ENCODE assay signal across 16 mouse cellular contexts in the genomic region with DNA sequence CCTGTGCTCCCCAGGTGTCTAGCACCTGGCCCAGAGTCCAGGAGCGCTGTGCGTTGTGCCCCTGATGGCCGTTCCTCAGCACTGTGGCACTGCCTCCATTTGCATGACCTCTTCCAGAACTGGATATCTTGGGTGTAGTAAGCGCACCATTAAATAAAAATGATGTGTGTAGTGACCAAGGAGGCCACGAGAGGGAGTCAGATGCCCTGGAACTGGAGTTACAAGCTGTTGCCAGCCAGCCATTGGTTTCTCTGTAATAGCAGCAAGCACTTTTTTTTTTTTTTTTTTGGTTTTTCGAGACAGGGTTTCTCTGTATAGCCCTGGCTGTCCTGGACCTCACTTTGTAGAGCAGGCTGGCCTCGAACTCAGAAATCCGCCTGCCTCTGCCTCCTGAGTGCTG. TPM values are rescaled to one million over a fixed set of nuclear protein-coding genes. Genes with fewer than 3 reads are reported as not detected.
DNase-seq lines count a peak whose midpoint lies in the region; ATAC-seq and TF ChIP-seq lines count a peak whose summit lies in the region.
"Not testable (repeated sequence)": the region's sequence is repeated elsewhere in the genome, so short reads cannot be mapped to it uniquely, and the experiment has no call there.
"Had no signal": no experiment of that assay in that cellular context is flagged by ENCODE, and none has a peak within 500 bp of the region (broad histone marks: within the 10 kb centered on the region; RNA-seq: fewer than 3 reads in every experiment).

No protein-coding gene starts in this region.

- TF ChIP-seq CTCF in cortical plate, adult 2 months (IDR thresholded peaks at IDR 0.05; ENCODE audit: extremely low read depth, insufficient read depth, low read length), result peak; percentile 39; the same call in 1 of the 2 replicates

- peaks cover 32% of the 10 kb centered on the region for H3K36me3 ChIP-seq in hindbrain, embryonic 15.5 days
- H3K36me3 ChIP-seq in splenic B cell, adult 2 months (ENCODE audit: control insufficient read depth, insufficient read depth, low read length, poor library complexity, severe bottlenecking), result not testable (repeated sequence)

- not testable (repeated sequence) for H3K27me3 ChIP-seq in hindbrain, embryonic 15.5 days; splenic B cell, adult 2 months (ENCODE audit: control insufficient read depth, insufficient read depth, low read length, poor library complexity, severe bottlenecking)

- not testable (repeated sequence) for H3K27ac ChIP-seq in cortical plate, adult 2 months (ENCODE audit: insufficient read depth, low read length); hindbrain, embryonic 15.5 days (replicated peaks)

- DNase-seq in B cell, adult 2 months, result peak; percentile 51 to 58
- peak; percentile 93 for DNase-seq in R1 (ENCODE audit: low read depth, low spot score)
- DNase-seq in c-Kit-positive CD71-positive TER-119-positive erythroid progenitor cells, embryonic 14.5 days (ENCODE audit: low spot score), result peak; percentile 41
- DNase-seq in layer of hippocampus, postnatal 10 days (ENCODE audit: low spot score in 2 of 2), result peak; percentile 66 to 68
- DNase-seq in splenic B cell, adult 2 months (ENCODE audit: low read depth, low spot score), result peak; percentile 26

- 58% methylated on average over 8 of the region's 8 CpGs for WGBS in hindbrain, embryonic 15.5 days

- ATAC-seq in hindbrain, embryonic 15.5 days (ENCODE audit: low FRiP score, low read depth), result 0 out of 2 replicates have a peak, but pooled peaks have one; percentile 8
- ATAC-seq in megakaryocyte progenitor cell, adult 5-6 weeks (replicated peaks; ENCODE audit: poor library complexity), result peak; percentile 70

- H3K9ac ChIP-seq in hindbrain, embryonic 15.5 days, result not testable (repeated sequence)

- not testable (repeated sequence) for H3K4me3 ChIP-seq in cortical plate, adult 2 months (ENCODE audit: insufficient read depth, low read length); hindbrain, embryonic 15.5 days

- TF ChIP-seq POLR2A in cortical plate, adult 2 months (IDR thresholded peaks at IDR 0.05; ENCODE audit: extremely low read depth, insufficient read depth, low read length), result not testable (repeated sequence)

- not testable (repeated sequence) for H3K9me3 ChIP-seq in hindbrain, embryonic 15.5 days

- H3K4me2 ChIP-seq in hindbrain, embryonic 15.5 days, result not testable (repeated sequence)

- not testable (repeated sequence) for H3K4me1 ChIP-seq in cortical plate, adult 2 months (ENCODE audit: control insufficient read depth, insufficient read depth, low read length)
- peaks cover 17% of the 10 kb centered on the region; the same call in 1 of the 2 replicates for H3K4me1 ChIP-seq in hindbrain, embryonic 15.5 days (replicated peaks)

RNA-seq across cellular contexts. Expression of gene AC161166.1, which starts 4.1 kb away (rescaled TPM):
- not detected in 2 replicates for polyA plus RNA-seq in cortical plate, adult 2 months (2012; rRNA removed)
- polyA plus RNA-seq in hindbrain, embryonic 15.5 days (2015; fragmentation: Nextera tagmentation; extraction: Ambion mirVana), result 1.00 and 1.5 TPM in 2 replicates
- not detected for total RNA-seq in layer of hippocampus, postnatal 10 days (2021)
- total RNA-seq in megakaryocyte progenitor cell, adult 5-6 weeks (2015), result not detected in 2 replicates
- total RNA-seq in megakaryocyte progenitor cell, adult 5-6 weeks (2017), result not detected in 2 replicates
- total RNA-seq: adrenal gland, postnatal 25 days; gastrocnemius, postnatal 14 days; heart, postnatal 14 days; layer of hippocampus, adult 18-20 months had no signal

RNA-seq across cellular contexts. Expression of gene Zfp428, which starts 9.5 kb away (rescaled TPM):
- polyA plus RNA-seq in cortical plate, adult 2 months (2012; rRNA removed), result 71.7 and 73.4 TPM in 2 replicates
- polyA plus RNA-seq in hindbrain, embryonic 15.5 days (2015; fragmentation: Nextera tagmentation; extraction: Ambion mirVana), result 281 and 307 TPM in 2 replicates
- total RNA-seq in layer of hippocampus, postnatal 10 days (2021), result 10 to 100 TPM; 61.3 to 64.6 TPM
- total RNA-seq in megakaryocyte progenitor cell, adult 5-6 weeks (2015), result 2.0 and 2.2 TPM in 2 replicates
- 1.3 and 3.6 TPM in 2 replicates for total RNA-seq in megakaryocyte progenitor cell, adult 5-6 weeks (2017)

RNA-seq across cellular contexts. Expression of gene Irgq, which starts 14.2 kb away (rescaled TPM):
- polyA plus RNA-seq in cortical plate, adult 2 months (2012; rRNA removed), result 52.9 and 53.9 TPM in 2 replicates
- 28.5 and 28.7 TPM in 2 replicates for polyA plus RNA-seq in hindbrain, embryonic 15.5 days (2015; fragmentation: Nextera tagmentation; extraction: Ambion mirVana)
- 100 to 1,000 TPM in 1 of 2 experiments, 10 to 100 TPM in 1; 98.5 to 101 TPM for total RNA-seq in layer of hippocampus, postnatal 10 days (2021)
- 3.2 and 4.4 TPM in 2 replicates for total RNA-seq in megakaryocyte progenitor cell, adult 5-6 weeks (2015)
- 4.7 and 5.3 TPM in 2 replicates for total RNA-seq in megakaryocyte progenitor cell, adult 5-6 weeks (2017)

RNA-seq across cellular contexts. Expression of gene Pinlyp, which starts 29.6 kb away (rescaled TPM):
- polyA plus RNA-seq in cortical plate, adult 2 months (2012; rRNA removed), result 0.33 TPM in 1 of 2 replicates, not detected in the other
- 0.25 TPM in 1 of 2 replicates, not detected in the other for polyA plus RNA-seq in hindbrain, embryonic 15.5 days (2015; fragmentation: Nextera tagmentation; extraction: Ambion mirVana)
- total RNA-seq in layer of hippocampus, postnatal 10 days (2021), result not detected
- not detected in 2 replicates for total RNA-seq in megakaryocyte progenitor cell, adult 5-6 weeks (2015)
- not detected in 2 replicates for total RNA-seq in megakaryocyte progenitor cell, adult 5-6 weeks (2017)
- total RNA-seq: adrenal gland, postnatal 25 days; gastrocnemius, postnatal 14 days; heart, postnatal 14 days; layer of hippocampus, adult 18-20 months had no signal
- polyA plus RNA-seq: embryonic facial prominence, embryonic 12.5 days; hindbrain, embryonic 16.5 days; lung, embryonic 14.5 days; neural tube, embryonic 12.5 days had no signal

RNA-seq across cellular contexts. Expression of gene Xrcc1, which starts 29.8 kb away (rescaled TPM):
- 41.6 and 46.2 TPM in 2 replicates for polyA plus RNA-seq in cortical plate, adult 2 months (2012; rRNA removed)
- polyA plus RNA-seq in hindbrain, embryonic 15.5 days (2015; fragmentation: Nextera tagmentation; extraction: Ambion mirVana), result 66.2 and 72.1 TPM in 2 replicates
- 10 to 100 TPM; 37.8 to 39.7 TPM for total RNA-seq in layer of hippocampus, postnatal 10 days (2021)
- total RNA-seq in megakaryocyte progenitor cell, adult 5-6 weeks (2015), result 35.8 and 43.4 TPM in 2 replicates
- total RNA-seq in megakaryocyte progenitor cell, adult 5-6 weeks (2017), result 40.0 and 44.3 TPM in 2 replicates

Comparison
In these comparisons a context has a peak if more than half of its experiments do, and no peak if none do; other contexts are left out.
1. DNase-seq: peak in every context shown above with its lines; median percentile 93 in R1; 67 in layer of hippocampus, postnatal 10 days; 54 in B cell, adult 2 months; 41 in c-Kit-positive CD71-positive TER-119-positive erythroid progenitor cells, embryonic 14.5 days; 26 in splenic B cell, adult 2 months.
2. RNA of gene Zfp428, which starts 9.5 kb away (total RNA-seq): 61.3 to 64.6 TPM in layer of hippocampus, postnatal 10 days; 1.3 to 3.6 TPM in megakaryocyte progenitor cell, adult 5-6 weeks; every median in the first group is over 10 times any median in the second.
3. RNA of gene Irgq, which starts 14.2 kb away (total RNA-seq): 98.5 to 101 TPM in layer of hippocampus, postnatal 10 days; 3.2 to 5.3 TPM in megakaryocyte progenitor cell, adult 5-6 weeks; every median in the first group is over 10 times any median in the second.